Mouse (Mus musculus) myocyte (in vitro differentiated cells): Measurements from ENCODE around the gene Mvd. TPM values are rescaled to one million over a fixed set of nuclear protein-coding genes. Genes with fewer than 3 reads are reported as not detected.
A peak's percentile ranks its signal among the peaks of the same experiment; 100 is the strongest.

Source experiments
- H3K27me3 ChIP-seq: one replicate; pipeline ENCODE4 v1.6.1; 2011; ENCODE audit not compliant: control insufficient read depth, insufficient read depth, insufficient read length
- H3K36me3 ChIP-seq: one replicate; pipeline ENCODE4 v1.6.1; 2011; ENCODE audit not compliant: control insufficient read depth, insufficient read depth
- H3K4me2 ChIP-seq: one replicate; pipeline ENCODE4 v1.6.1; 2011; ENCODE audit warnings: low read depth, control low read depth
- H3K4me3 ChIP-seq: one replicate; pipeline ENCODE4 v1.5.1; 2011; ENCODE audit warnings: mild to moderate bottlenecking, control low read depth, moderate library complexity
- H3K79me2 ChIP-seq: one replicate; pipeline ENCODE4 v1.6.1; 2011; ENCODE audit not compliant: control insufficient read depth, insufficient read depth
- H3ac ChIP-seq: one replicate; pipeline ENCODE4 v1.6.1; 2011; ENCODE audit not compliant: control insufficient read depth, insufficient read length
- CEBPB ChIP-seq: IDR thresholded peaks from 2 replicates; pipeline ENCODE4 v1.6.1; 2011; ENCODE audit warnings: mild to moderate bottlenecking, moderate library complexity; ENCODE audit not compliant: poor library complexity, insufficient read depth, severe bottlenecking
- E2F4 ChIP-seq: IDR thresholded peaks from one replicate; pipeline ENCODE4 v1.6.1; 2011; ENCODE audit warnings: mild to moderate bottlenecking, control low read depth, moderate library complexity; ENCODE audit not compliant: insufficient read depth
- MAX ChIP-seq: IDR thresholded peaks from one replicate; pipeline ENCODE4 v1.6.1; 2011; ENCODE audit warnings: low read depth, mild to moderate bottlenecking, control low read depth
- MYOD1 ChIP-seq, 3 experiments: IDR thresholded peaks; one replicate each; pipeline ENCODE4 v1.6.1; 2011; ENCODE audit warnings: control low read depth in 2 of 3, low read depth in 2 of 3, mild to moderate bottlenecking in 2 of 3, moderate library complexity in 1 of 3; ENCODE audit not compliant: insufficient read length in 2 of 3, control insufficient read depth in 1 of 3
- MYOG ChIP-seq, 3 experiments: IDR thresholded peaks; one replicate each; pipeline ENCODE4 v1.6.1; 2011; ENCODE audit warnings: control low read depth in 2 of 3, low read depth in 2 of 3, mild to moderate bottlenecking in 2 of 3; ENCODE audit not compliant: insufficient read length in 2 of 3, control insufficient read depth in 1 of 3, insufficient read depth in 1 of 3
- POLR2A ChIP-seq: IDR thresholded peaks from one replicate; pipeline ENCODE4 v1.6.1; 2011; ENCODE audit warnings: low read depth, mild to moderate bottlenecking, control low read depth, moderate library complexity; ENCODE audit not compliant: insufficient read length
- POLR2AphosphoS2 ChIP-seq: IDR thresholded peaks from one replicate; pipeline ENCODE4 v1.6.1; 2011; ENCODE audit warnings: low read depth, control low read depth; ENCODE audit not compliant: insufficient read length
- REST ChIP-seq: IDR thresholded peaks from one replicate; pipeline ENCODE4 v1.6.1; 2011; ENCODE audit warnings: mild to moderate bottlenecking, control low read depth, moderate library complexity; ENCODE audit not compliant: insufficient read depth, insufficient read length
- SRF ChIP-seq: IDR thresholded peaks from one replicate; pipeline ENCODE4 v1.6.1; 2011; ENCODE audit warnings: low read depth; ENCODE audit not compliant: control insufficient read depth, insufficient read length
- TCF12 ChIP-seq: IDR thresholded peaks from one replicate; pipeline ENCODE4 v1.6.1; 2011; ENCODE audit warnings: mild to moderate bottlenecking, control low read depth; ENCODE audit not compliant: poor library complexity, insufficient read depth, severe bottlenecking
- TCF3 ChIP-seq: IDR thresholded peaks from one replicate; pipeline ENCODE4 v1.6.1; 2011; ENCODE audit warnings: low read depth, control low read depth; ENCODE audit not compliant: insufficient read length
- USF1 ChIP-seq: IDR thresholded peaks from one replicate; pipeline ENCODE4 v1.6.1; 2011; ENCODE audit warnings: low read depth, mild to moderate bottlenecking, control low read depth, moderate library complexity
- polyA plus RNA-seq: library from polyadenylated mRNA; unstranded; fragments of >200 nt; fragmentation: generic; extraction: Trizol; gene quantifications from one replicate; pipeline ENCODE4 v1.2.1, GENCODE M21; 2012; ENCODE audit warnings: missing spikeins

Gene Mvd
- polyA plus RNA-seq, 1 experiment = 85.3 TPM

DNA sequence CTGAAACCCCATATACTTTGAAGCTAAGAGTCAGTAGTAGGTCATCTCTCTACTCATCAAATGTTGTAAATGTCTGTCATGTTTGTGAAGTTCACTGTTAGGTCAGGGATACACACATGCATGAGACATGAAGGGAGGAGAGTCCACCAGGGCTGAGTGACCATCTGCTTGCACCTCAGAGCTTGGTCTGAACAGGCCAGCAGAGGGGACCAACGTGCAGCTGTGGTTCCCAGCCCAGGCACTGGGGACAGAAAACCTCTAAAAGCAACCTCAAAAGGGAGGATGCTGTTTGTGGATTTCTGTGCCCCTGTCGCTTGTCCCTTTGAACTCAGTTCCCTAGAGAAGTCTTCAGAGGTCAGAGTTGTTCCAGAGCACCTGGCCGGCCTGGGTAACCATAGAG, 2.0 kb upstream of the Mvd start:
- Histone ChIP-seq H3ac (no peak overlapping the region), H3K36me3 (no peaks in the 10 kb centered on the region), H3K79me2 (peaks cover 16% of the 10 kb centered on the region), H3K4me3 (no peak overlapping the region), H3K27me3 (no peaks in the 10 kb centered on the region), H3K4me2 (peak overlapping the region; percentile 84)
- TF ChIP-seq TCF12 = no peak
- TF ChIP-seq MYOD1 (IDR thresholded peaks at IDR 0.05; ENCODE audit: control insufficient read depth in 1 of 3, insufficient read length in 2 of 3, low read depth in 2 of 3) = peak in 1 of 3 experiments; percentile 18
- TF ChIP-seq REST = no peak
- no peak for TF ChIP-seq SRF
- no peak for TF ChIP-seq MAX
- peak in 1 of 3 experiments; percentile 40 for TF ChIP-seq MYOG (IDR thresholded peaks at IDR 0.05; ENCODE audit: control insufficient read depth in 1 of 3, insufficient read depth in 1 of 3, insufficient read length in 2 of 3, low read depth in 2 of 3)
- no peak for TF ChIP-seq POLR2A
- no peak for TF ChIP-seq TCF3

DNA sequence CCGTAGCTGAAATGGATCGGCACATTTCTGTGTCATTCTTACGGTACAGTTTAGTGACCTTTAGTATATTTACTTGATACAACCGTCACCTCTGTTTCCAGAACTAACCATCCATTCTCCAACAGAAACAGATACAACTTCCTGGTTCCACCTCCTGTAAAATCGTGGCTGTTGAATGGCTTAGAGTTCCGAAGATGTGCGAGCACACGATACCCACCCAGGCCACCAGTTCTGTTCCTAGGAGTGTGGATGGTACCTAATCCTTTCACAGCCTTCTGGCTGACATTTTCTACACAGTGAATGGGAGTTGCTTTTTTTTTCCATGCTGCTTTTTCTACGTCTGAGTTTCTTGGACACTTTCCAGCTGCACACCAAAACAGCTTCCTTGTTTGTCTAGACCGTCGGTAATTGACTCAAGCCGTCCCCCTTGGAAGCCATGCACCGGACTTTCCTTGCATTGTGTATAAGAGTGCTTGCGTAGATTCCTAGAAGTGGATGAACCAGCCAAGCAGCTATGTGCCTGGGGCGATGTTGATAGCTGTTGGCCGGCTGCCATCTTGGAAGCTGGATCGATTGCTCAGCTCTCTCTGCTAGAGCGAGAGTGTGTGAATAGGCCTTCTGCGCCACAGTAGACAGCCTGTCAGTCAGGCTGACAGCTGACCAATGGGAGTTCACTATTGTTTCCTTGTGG, 981 bp upstream of the Mvd start:
- H3ac ChIP-seq = peak overlapping the region; percentile 13
- no peak for TF ChIP-seq MYOG (IDR thresholded peaks at IDR 0.05; ENCODE audit: control insufficient read depth in 1 of 3, insufficient read depth in 1 of 3, insufficient read length in 2 of 3, low read depth in 2 of 3)
- no peak for TF ChIP-seq SRF
- TF ChIP-seq POLR2A = peak; percentile 29
- TF ChIP-seq REST = no peak
- no peak for TF ChIP-seq POLR2AphosphoS2
- no peak for TF ChIP-seq TCF3
- TF ChIP-seq E2F4 = no peak
- no peaks in the 10 kb centered on the region for H3K36me3 ChIP-seq
- H3K4me3 ChIP-seq = peak overlapping the region; percentile 65
- H3K79me2 ChIP-seq = peaks cover 16% of the 10 kb centered on the region
- peak overlapping the region; percentile 84 for H3K4me2 ChIP-seq
- no peaks in the 10 kb centered on the region for H3K27me3 ChIP-seq

DNA sequence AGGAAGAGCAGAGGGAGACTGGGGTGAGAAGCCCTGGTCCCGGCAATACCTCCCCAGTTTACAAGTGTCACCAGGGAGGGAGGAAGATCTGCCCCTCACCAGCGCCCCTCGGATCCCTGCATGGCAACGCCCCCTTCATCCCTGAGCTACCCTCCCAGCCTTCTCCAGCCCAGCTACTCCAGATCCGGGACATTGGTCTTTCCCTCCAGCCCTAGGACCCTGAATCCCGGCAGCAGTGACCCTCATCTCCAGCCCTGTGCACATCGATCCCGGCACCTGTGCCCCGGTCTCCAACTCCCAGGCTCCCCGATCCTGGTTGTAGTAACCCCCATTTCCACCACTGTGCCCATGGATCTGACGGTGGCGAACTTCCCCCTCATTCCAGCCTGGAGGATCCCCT, 441 bp downstream of the Mvd start:
- Histone ChIP-seq H3ac (peak overlapping the region; percentile 13), H3K27me3 (no peaks in the 10 kb centered on the region), H3K36me3 (peaks cover 4% of the 10 kb centered on the region), H3K4me2 (peak overlapping the region; percentile 91), H3K4me3 (peak overlapping the region; percentile 65), H3K79me2 (peaks cover 16% of the 10 kb centered on the region)
- no peak for TF ChIP-seq POLR2AphosphoS2
- no peak for TF ChIP-seq POLR2A
- no peak for TF ChIP-seq SRF
- TF ChIP-seq TCF12 = no peak
- no peak for TF ChIP-seq TCF3
- no peak for TF ChIP-seq REST
- TF ChIP-seq E2F4 = no peak
- TF ChIP-seq MYOG (IDR thresholded peaks at IDR 0.05; ENCODE audit: control insufficient read depth in 1 of 3, insufficient read depth in 1 of 3, insufficient read length in 2 of 3, low read depth in 2 of 3) = no peak
- no peak for TF ChIP-seq USF1
- TF ChIP-seq MAX = no peak
- no peak for TF ChIP-seq CEBPB

DNA sequence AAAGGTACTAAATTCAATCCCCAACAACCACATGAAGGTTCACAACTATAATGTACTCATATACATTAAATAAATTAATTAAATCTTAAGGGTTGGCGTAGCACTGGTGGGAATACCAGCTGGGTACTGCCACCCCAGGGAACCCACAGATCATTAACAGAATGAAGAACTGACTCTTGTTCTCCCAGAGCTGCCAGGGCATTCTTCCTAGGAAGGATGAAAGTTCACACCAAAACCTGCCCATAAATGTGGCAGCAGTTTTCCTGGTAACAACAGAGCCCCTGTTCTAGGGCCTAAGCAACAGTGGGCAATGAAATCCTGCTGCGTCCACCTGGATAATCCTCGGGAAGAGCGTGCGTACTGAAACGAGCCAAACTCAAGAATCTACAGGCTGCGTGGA, 866 bp downstream of the Mvd start:
- Histone ChIP-seq H3K36me3 (peaks cover 4% of the 10 kb centered on the region), H3K27me3 (no peaks in the 10 kb centered on the region), H3ac (peak overlapping the region; percentile 13), H3K79me2 (peaks cover 16% of the 10 kb centered on the region), H3K4me2 (peak overlapping the region; percentile 91), H3K4me3 (peak overlapping the region; percentile 65)
- TF ChIP-seq POLR2A = no peak
- TF ChIP-seq TCF12 = no peak
- no peak for TF ChIP-seq TCF3
- no peak for TF ChIP-seq USF1
- no peak for TF ChIP-seq MYOG (IDR thresholded peaks at IDR 0.05; ENCODE audit: control insufficient read depth in 1 of 3, insufficient read depth in 1 of 3, insufficient read length in 2 of 3, low read depth in 2 of 3)
- no peak for TF ChIP-seq E2F4
- TF ChIP-seq REST = no peak
- no peak for TF ChIP-seq POLR2AphosphoS2
- no peak for TF ChIP-seq SRF
- no peak for TF ChIP-seq MAX
- no peak for TF ChIP-seq CEBPB
- TF ChIP-seq MYOD1 (IDR thresholded peaks at IDR 0.05; ENCODE audit: control insufficient read depth in 1 of 3, insufficient read length in 2 of 3, low read depth in 2 of 3) = no peak

DNA sequence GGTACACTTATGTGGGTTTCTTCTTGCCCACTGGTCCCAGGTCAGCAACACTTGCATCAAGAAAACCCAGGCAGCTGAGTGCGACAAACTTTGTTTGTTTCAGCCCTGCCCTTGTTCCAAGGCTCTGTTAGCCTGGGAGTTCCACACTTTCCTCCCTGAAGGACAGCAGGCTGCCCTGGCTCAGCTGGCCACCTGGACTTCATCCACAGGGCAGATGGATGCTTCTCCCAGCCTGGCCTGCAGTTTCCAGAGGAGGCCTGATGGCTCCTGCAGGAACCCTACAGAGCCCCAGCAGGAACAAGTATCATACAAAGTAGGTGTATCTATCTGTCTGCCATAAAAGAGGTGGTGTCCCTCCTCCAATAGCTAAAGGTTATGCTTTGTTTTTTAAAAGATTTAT, 1.9 kb downstream of the Mvd start:
- Histone ChIP-seq H3K79me2 (peaks cover 16% of the 10 kb centered on the region), H3K4me2 (peak overlapping the region; percentile 91), H3K36me3 (peaks cover 7% of the 10 kb centered on the region), H3K27me3 (no peaks in the 10 kb centered on the region), H3K4me3 (no peak overlapping the region), H3ac (no peak overlapping the region)
- TF ChIP-seq MAX (no peak), POLR2AphosphoS2 (no peak), CEBPB (no peak), TCF12 (no peak), TCF3 (no peak), MYOG (IDR thresholded peaks at IDR 0.05; ENCODE audit: control insufficient read depth in 1 of 3, insufficient read depth in 1 of 3, insufficient read length in 2 of 3, low read depth in 2 of 3) (no peak), REST (no peak), USF1 (no peak), MYOD1 (IDR thresholded peaks at IDR 0.05; ENCODE audit: control insufficient read depth in 1 of 3, insufficient read length in 2 of 3, low read depth in 2 of 3) (no peak), SRF (no peak), POLR2A (no peak), E2F4 (no peak)
